Mouse (Mus musculus) megakaryocyte, embryonic 14.5 days (primary cell): ENCODE results near the gene Ptpn9.

Experiments
- FLI1 ChIP-seq: IDR thresholded peaks from 2 replicates; pipeline ENCODE4 v1.6.1; 2012; ENCODE audit warnings: low read length, inconsistent platforms, mixed read lengths
- GATA1 ChIP-seq: IDR thresholded peaks from 3 replicates; pipeline ENCODE4 v1.6.1; 2012; ENCODE audit warnings: mixed read lengths, low read length, inconsistent platforms, borderline replicate concordance

DNA sequence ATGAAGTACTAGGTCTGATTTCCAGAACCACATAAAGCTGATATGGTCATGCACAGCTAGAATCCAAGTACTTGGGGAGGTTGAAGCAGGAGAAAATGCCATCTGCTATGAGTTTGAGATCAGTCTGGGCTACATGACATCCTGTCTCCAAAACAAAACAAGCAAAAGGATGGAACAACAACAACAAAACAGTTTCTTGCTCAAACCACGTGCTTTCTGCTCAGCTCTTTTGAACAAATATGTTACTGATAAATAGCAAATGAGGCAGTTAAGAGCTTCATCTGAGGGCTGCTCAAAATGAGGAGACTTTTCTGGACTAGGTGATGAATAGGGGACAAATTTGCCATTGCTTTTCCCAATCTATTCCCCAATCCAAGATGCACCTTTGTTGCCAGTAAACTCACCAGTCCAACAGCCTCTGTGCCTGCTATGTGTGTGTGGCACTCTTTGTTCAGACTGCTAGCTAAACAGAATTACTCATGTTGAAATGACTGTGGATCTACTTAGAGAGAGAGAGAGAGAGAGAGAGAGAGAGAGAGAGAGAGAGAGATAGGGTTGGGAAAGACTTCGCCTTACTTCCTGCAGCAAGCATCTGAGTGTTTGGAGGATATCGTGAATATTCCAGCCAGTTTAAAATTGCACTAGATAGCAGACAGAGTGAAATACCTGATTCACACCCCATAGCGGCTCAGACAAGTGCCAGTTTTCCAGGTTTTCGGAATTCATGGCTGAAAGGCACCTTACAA is 76.2 kb downstream of the Ptpn9 start:
- no peak for TF ChIP-seq GATA1
- no peak for TF ChIP-seq FLI1
